Mouse (Mus musculus): Measurements from ENCODE around the gene Fscn1.

The Fscn1 gene

GRCm38 (mm10) chr5:142976516-142976915 is 16.4 kb downstream of the Fscn1 start:
- no peak for DNase-seq

- DNase-seq, result no peak
Measured at GRCm38 (mm10) chr5:142982046-142982801, 22.1 kb downstream of the Fscn1 start.

GRCm38 (mm10) chr5:142983174-142983573 is 23.0 kb downstream of the Fscn1 start:
- no peak for DNase-seq

GRCm38 (mm10) chr5:142984271-142984670 is 24.1 kb downstream of the Fscn1 start:
- DNase-seq, result no peak

GRCm38 (mm10) chr5:142988520-142988919 is 28.4 kb downstream of the Fscn1 start:
- DNase-seq, result no peak

GRCm38 (mm10) chr5:142989167-142989566 is 29.0 kb downstream of the Fscn1 start:
- DNase-seq, result no peak

GRCm38 (mm10) chr5:142994746-142995145 is 34.6 kb downstream of the Fscn1 start:
- DNase-seq, result no peak

- DNase-seq, result no peak
Measured at GRCm38 (mm10) chr5:142997526-142997925, 37.4 kb downstream of the Fscn1 start.

GRCm38 (mm10) chr5:142998171-142998570 is 38.0 kb downstream of the Fscn1 start:
- DNase-seq, result no peak

GRCm38 (mm10) chr5:143000091-143000490 is 39.9 kb downstream of the Fscn1 start:
- DNase-seq, result no peak

- DNase-seq, result no peak
Measured at GRCm38 (mm10) chr5:143000654-143001500, 40.7 kb downstream of the Fscn1 start.

- DNase-seq, result no peak
Measured at GRCm38 (mm10) chr5:143009383-143009782, 49.2 kb downstream of the Fscn1 start.

- DNase-seq, result no peak
Measured at GRCm38 (mm10) chr5:143017401-143017800, 57.3 kb downstream of the Fscn1 start.
